Mouse (Mus musculus) splenic B cell, adult 2 months (primary cell): Measurements from ENCODE around the gene Tle3.

Source experiments
- DNase-seq: peaks from one replicate; pipeline ENCODE4 v3.0.0-alpha.2; 2011; ENCODE audit warnings: low read depth, low spot score
- H3K27me3 ChIP-seq: 2 replicates; pipeline ENCODE4 v1.6.1; 2012; ENCODE audit warnings: mild to moderate bottlenecking, low read length, moderate library complexity, mixed read lengths; ENCODE audit not compliant: control insufficient read depth, poor library complexity, insufficient read depth, severe bottlenecking
- H3K36me3 ChIP-seq: 2 replicates; pipeline ENCODE4 v1.6.1; 2012; ENCODE audit warnings: mild to moderate bottlenecking, low read length, moderate library complexity, mixed read lengths; ENCODE audit not compliant: control insufficient read depth, poor library complexity, insufficient read depth, severe bottlenecking

Gene Tle3

DNA sequence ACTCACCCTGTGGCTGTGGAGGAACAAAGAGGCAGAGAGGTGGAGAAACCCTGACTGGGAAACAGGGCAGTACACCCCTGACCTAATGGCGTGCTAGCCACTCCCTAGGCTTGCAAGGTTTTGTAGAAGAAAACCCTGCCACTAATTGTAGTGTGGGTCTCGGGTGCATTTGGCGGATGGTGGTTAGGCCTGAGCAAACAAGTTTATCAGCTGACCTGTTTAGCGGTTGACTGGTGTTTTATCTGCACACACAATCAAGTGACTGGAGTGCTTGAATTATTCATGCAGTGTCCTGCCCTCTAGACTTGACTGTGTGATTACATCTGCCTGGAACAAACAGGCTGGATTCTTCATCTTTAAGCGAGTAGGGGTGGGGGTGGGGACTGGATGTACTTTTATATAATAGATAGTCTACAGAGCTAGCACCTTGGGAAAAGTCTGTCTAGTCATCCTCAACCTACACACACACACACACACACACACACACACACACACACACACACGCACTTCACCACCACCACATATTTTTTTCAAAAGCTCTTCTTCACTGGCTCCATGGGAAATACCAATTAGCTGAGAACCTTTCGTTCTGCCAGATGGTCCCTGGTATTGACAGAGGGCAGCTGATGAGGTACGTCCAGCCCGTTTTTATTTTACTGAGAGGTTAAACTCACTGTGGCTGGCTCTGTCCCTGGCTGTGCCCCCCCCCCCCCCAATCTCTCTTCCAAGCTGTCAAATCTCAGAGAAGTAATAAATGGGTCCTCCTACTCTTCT is 5.7 kb downstream of the Tle3 start:
- H3K36me3 ChIP-seq = peaks cover 9% of the 10 kb centered on the region
- DNase-seq = peak; percentile 27
- H3K27me3 ChIP-seq = no peaks in the 10 kb centered on the region

- DNase-seq = no peak
- Histone ChIP-seq H3K36me3 (peaks cover 9% of the 10 kb centered on the region), H3K27me3 (no peaks in the 10 kb centered on the region)
These were observed 6.3 kb downstream of the Tle3 start for GRCm38 (mm10) chr9:61378516-61378915.

DNA sequence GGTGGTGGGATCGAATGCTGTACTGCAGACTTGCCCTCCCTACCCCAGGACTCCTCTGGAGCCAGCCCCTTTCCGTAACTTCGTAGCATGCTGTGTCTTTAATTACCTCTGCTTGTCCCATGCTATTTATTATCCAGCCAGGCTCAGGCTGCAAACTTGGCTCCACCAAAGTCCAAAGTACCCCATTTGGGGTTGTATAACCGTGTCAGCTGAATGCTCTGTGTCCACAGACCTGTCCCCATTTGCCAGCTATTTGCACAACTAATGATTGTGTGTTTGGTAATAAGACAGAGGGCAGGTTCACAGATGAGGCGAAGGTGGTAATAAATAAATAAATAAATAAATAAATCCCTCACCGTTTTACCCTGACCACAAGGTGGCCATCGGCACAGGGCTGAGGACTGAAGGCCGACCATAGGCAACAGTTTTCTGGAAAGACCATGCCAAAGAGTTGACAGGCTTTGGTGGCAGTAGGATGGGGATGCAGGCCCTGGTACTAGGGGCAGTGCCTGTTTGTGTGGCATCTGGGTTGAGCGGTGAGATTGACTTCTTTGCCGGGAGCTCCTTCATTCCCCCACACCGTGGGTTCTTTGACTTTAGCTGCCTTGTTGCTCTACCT is 7.0 kb downstream of the Tle3 start:
- no peaks in the 10 kb centered on the region for H3K27me3 ChIP-seq
- DNase-seq = no peak
- peaks cover 9% of the 10 kb centered on the region for H3K36me3 ChIP-seq

DNA sequence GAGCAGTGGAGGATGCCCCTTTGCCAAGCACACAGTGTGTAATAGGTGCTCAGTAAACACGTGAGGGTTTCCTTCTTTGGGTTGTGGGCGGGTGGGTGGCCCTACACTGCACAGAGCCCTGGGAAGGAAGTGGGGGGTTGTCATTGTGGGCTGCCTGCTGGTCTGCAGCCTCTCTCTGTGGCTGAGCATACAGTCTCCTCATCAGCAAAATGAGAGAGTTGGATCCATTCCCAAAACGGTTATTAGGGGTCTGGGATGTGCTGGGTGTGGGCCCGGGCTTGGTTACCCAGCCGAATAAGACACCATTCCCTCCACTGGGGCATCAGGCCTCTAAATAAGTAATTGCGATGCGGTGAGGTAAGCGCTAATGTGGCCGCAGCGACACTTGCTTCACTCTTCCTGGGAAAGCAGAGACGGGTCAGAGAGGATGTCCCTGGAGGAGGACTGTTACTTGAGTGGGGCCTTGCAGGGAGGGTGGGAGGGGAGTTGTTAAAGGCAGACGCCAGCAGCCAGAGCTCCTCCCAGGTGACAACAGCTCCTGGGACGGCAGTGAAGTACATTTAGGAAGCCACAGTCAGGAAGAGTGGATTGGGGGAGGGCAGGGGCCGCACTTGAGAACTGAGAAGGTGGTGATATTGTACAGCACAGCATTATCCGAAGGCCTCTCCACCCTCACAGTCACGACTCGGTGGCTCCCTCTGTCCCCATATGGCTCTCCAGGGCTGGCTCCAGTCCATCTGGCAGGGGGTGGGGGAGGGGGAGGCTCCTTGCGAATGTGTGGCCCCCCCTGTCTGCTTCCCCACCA is 8.3 kb downstream of the Tle3 start:
- DNase-seq = peak; percentile 37

GRCm38 (mm10) chr9:61381063-61381408 is 8.9 kb downstream of the Tle3 start:
- no peaks in the 10 kb centered on the region for H3K27me3 ChIP-seq
- H3K36me3 ChIP-seq = peaks cover 9% of the 10 kb centered on the region
- no peak for DNase-seq

More for the DNA sequence above, 8.3 kb downstream of the Tle3 start:
- H3K36me3 ChIP-seq = peaks cover 9% of the 10 kb centered on the region
- H3K27me3 ChIP-seq = no peaks in the 10 kb centered on the region

- DNase-seq = no peak
- H3K27me3 ChIP-seq = no peaks in the 10 kb centered on the region
- H3K36me3 ChIP-seq = peaks cover 9% of the 10 kb centered on the region
These were observed 9.3 kb downstream of the Tle3 start for GRCm38 (mm10) chr9:61381445-61381844.

DNA sequence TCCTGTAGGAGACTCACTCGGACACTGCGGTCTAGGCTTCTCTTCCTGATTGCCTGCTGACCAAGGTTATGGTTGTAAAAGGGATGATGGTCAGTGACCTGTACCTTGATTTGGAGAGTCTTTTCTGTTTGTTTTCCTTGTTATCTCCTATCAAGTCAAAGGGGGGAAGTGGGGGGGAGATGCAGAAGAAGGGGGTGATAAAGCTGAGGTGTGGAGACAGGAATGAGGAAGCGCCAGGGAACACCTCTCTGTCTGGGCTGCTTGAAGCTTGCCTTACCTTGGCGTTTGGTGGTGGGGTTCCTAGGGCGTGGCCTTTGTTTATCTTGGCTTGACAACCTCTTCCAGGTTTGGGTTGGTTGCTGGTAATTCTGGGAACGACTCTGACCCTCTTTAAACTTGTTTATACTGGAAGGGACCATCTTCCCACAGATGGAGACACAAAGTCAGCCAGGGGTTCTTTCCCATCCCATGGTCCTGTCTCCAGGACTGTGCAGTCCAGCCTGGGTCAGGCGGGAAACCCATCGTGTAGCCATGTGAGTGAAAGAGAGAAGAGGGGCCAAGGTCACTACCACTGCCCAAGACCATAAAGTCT is 10.5 kb downstream of the Tle3 start:
- Histone ChIP-seq H3K36me3 (peaks cover 9% of the 10 kb centered on the region), H3K27me3 (no peaks in the 10 kb centered on the region)
- no peak for DNase-seq

DNA sequence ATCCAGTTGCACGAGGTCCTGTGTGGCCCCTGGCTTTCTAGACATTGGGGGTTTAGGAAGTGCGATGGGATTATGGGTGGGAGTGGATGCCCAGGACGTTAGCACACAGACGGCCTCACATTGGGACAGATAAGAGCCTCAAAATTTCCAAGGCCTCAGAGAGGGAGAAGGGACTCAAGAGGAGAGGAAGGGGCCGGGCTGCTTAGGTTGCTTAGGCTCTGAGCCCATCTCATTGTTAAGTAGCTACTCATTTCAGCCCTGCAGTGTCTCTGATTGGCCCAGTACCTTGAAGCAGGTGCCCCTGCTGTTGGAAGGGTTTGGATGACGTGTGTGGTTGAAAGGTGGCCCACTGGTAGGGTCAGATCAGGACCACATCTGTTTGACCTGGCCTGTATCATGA is 11.9 kb downstream of the Tle3 start:
- no peak for DNase-seq
- Histone ChIP-seq H3K27me3 (no peaks in the 10 kb centered on the region), H3K36me3 (peaks cover 4% of the 10 kb centered on the region; the same call in 1 of the 2 replicates)

DNA sequence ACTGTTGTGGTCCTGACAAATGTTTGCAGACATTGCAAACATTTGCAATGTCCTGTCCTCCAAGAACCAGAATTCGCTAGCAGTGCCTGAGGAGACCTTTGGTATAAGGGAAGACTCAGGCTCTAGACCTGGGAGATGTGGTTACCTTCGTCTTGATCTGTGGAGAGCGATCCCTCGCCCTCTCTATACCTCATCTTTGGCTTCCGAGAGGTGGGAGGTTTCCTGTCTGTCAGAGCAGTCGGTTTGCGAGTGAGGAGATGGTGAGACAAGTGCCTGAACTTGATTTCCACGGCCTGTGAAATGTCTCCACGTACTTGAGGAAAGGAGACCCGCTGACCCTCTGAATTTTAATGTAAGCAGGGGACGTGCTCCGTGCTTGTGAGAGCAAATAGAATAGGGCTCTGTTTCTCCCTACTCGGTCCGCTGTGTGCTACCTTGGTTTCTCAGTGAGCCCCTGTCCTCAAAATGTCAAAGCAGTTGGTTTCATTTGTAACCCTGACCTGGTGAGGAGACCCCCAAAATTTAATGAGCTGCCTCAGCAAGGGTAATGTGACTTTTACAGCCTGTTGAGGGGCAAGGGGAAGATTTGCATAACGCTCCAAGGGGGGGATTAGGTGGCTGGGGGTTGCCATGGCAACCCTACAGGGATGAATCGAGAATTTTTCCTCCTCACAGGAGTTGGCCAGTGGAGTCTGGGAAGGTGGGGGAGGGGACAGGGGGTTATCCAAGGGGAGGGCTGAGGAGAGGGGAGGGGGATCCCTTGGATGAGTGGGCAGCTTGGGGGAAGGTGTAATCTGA is 12.7 kb downstream of the Tle3 start:
- H3K27me3 ChIP-seq = no peaks in the 10 kb centered on the region
- peaks cover 4% of the 10 kb centered on the region; the same call in 1 of the 2 replicates for H3K36me3 ChIP-seq
- DNase-seq = no peak

DNA sequence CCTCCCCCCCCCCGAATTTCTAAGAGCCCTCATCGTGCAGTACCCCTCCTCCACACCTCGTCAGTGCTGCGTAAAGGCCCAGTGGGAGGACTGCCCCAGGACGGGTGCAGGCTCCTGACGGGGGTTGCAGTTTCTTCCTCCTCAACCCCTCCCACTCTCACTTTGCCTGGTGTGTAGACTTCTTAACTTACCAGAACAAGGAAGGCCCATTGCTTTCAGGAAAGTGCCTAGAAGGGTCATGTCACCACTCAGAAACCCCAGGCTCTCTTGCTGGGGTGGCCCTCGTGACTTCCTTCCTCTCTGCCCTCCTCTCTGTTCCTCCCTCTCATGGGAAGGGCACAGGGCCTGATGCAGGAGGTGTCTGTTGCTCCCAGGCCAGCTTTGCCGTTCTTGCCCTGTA is 13.6 kb downstream of the Tle3 start:
- H3K27me3 ChIP-seq = no peaks in the 10 kb centered on the region
- peak; percentile 78 for DNase-seq

DNA sequence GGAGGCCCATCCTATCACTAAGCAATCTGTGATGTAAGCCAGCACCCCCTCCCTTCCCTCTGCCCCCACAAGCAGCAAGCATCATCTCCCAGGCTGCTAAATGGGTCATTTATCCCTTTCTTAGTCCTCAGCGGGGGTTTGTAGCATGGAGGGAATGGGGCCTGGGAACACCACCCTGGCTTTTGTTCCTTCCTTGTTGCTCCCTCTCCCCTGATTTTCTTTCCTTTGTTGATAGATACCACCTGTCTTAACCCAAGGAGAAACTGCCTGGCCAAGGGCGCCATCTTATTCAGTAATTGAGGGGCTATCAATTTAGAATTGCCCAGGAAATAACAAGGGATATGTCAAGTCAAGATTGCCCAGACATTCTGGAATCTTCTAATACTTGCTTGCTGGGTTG is 14.1 kb downstream of the Tle3 start:
- no peak for DNase-seq
- Histone ChIP-seq H3K36me3 (peaks cover 4% of the 10 kb centered on the region; the same call in 1 of the 2 replicates), H3K27me3 (no peaks in the 10 kb centered on the region)

More for the DNA sequence above, 13.6 kb downstream of the Tle3 start:
- peaks cover 4% of the 10 kb centered on the region; the same call in 1 of the 2 replicates for H3K36me3 ChIP-seq

GRCm38 (mm10) chr9:61387797-61388196 is 15.6 kb downstream of the Tle3 start:
- DNase-seq = peak; percentile 60
- H3K27me3 ChIP-seq = no peaks in the 10 kb centered on the region
- no peaks in the 10 kb centered on the region; the same call in 1 of the 2 replicates for H3K36me3 ChIP-seq

DNA sequence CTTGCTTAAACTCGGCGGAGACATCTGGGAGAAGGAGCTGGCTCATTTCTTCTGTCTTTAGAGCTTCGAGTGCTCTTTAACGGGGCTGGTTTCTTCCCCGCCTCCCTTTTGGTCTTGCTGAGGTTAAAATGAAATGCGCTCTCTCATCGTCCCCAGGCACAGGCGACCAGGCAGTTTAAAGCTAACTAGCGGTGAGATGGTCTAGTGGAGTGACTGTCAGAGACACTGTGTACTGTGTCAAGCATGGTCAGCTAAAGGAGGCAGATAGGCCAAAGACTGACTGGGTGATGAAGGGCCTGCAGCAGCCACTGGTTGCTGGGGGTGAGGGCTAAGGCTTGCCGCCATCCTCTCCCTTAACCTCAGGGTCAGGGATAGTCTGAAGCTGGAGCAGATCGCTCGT is 16.0 kb downstream of the Tle3 start:
- no peak for DNase-seq
- no peaks in the 10 kb centered on the region; the same call in 1 of the 2 replicates for H3K36me3 ChIP-seq
- no peaks in the 10 kb centered on the region for H3K27me3 ChIP-seq
